Mouse (Mus musculus): ENCODE results near the gene Ltbp2.

Gene Ltbp2

DNA sequence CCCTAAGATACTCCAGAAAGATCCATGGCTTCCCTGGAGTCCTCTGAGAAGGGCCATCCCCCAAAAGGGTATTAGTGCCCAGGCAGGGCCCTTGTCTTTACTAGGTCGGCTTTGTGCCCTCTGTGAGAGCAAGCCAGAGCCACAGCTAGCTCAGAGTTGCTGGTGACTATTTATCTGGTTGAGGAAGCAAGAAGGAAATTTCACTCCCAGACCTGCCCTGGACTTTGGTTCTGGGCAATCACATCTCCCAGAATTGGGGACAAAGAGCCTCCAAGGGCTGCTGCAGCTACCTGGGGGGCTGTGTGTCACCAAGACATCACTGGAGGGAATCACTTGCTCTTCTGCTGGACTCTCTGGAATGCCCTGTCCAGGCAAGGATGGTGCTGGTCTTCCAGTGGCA, 70.3 kb downstream of the Ltbp2 start:
- no peak for DNase-seq (ENCODE audit: low read depth, low spot score)

DNA sequence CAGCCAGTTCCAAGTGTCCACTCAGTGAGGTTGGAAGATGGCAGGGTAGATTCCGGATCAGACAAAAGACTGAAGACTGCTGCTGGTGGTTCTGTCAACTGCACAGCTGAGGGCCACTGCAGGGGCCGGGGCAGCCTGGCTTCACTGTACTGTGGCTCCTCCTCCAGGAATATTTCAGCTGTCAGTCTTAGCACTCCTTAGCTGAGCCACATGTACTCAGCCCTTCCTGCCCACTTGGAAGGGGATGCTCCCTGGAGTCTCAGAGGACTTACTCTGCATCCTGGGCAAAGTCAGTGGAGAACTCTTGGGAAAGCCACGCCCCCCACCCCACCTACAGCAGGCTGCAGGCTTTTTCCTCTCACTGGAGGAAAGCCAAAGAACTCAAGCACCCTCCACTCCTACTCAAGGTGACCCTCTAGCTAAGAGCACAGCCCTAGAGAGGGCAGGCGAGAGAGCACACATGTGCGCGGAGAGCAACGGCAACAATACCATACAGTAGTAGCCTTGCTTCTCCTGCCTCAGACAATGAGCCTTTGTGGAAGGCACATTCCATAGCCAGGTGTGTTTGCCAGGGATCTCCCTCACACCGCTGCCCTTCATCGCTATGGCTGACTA, 71.0 kb downstream of the Ltbp2 start:
- peak; percentile 26 for DNase-seq (ENCODE audit: low read depth, low spot score)

- DNase-seq (ENCODE audit: low read depth, low spot score): no peak
Observed at GRCm38 (mm10) chr12:84802625-84803024, 73.7 kb downstream of the Ltbp2 start.

- no peak for DNase-seq (ENCODE audit: low read depth, low spot score)
Observed at GRCm38 (mm10) chr12:84801532-84802110, 74.7 kb downstream of the Ltbp2 start.

- no peak for DNase-seq (ENCODE audit: low read depth, low spot score)
Observed at GRCm38 (mm10) chr12:84800419-84800818, 75.9 kb downstream of the Ltbp2 start.

- DNase-seq (ENCODE audit: low read depth, low spot score): no peak
Observed at GRCm38 (mm10) chr12:84799086-84799485, 77.2 kb downstream of the Ltbp2 start.

- no peak for DNase-seq (ENCODE audit: low read depth, low spot score)
Observed at GRCm38 (mm10) chr12:84794647-84795046, 81.7 kb downstream of the Ltbp2 start.

GRCm38 (mm10) chr12:84792629-84793028, 83.7 kb downstream of the Ltbp2 start:
- DNase-seq (ENCODE audit: low read depth, low spot score): no peak

- DNase-seq (ENCODE audit: low read depth, low spot score): no peak
Observed at GRCm38 (mm10) chr12:84790853-84791252, 85.5 kb downstream of the Ltbp2 start.

- DNase-seq (ENCODE audit: low read depth, low spot score): no peak
Observed at GRCm38 (mm10) chr12:84786091-84786490, 90.2 kb downstream of the Ltbp2 start.

DNA sequence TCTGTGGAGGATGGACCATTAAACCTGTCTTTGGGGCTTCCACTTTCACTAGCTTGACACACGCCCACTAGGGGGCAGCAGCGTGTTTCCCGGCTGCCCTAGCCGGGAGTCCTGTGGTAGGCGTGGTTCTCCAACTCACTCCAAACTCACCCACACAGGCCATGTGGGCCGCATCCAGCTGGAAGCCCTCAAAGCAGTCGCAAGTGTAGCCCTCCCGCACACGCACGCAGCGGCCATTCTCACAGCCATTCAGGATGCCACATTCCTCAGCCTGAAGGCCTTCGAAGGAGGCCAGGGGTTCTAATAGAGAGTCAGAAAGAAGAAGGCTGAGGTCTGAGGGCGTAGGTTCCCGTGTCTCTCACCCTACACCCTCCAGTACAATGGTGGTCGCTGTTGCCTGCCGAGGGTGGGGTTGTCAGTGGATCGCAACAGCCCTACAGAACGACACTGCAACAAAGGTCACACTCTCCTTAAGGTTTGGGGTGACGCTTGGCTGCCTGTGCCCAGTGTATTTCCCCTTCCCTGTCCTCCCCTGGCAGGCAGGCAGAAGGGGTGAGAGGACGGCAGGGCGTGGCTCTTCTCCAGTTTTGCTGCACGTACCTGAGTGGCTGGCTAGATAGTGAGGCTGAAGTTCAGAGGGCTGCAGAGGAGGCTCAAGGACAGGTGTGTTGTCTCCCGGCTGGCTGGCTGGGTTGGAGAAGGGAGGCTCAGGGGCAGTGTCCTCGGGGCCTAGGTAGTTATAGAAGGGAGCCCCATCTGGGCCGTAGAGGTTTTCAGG, 91.5 kb downstream of the Ltbp2 start:
- DNase-seq (ENCODE audit: low read depth, low spot score): peak; percentile 94

DNA sequence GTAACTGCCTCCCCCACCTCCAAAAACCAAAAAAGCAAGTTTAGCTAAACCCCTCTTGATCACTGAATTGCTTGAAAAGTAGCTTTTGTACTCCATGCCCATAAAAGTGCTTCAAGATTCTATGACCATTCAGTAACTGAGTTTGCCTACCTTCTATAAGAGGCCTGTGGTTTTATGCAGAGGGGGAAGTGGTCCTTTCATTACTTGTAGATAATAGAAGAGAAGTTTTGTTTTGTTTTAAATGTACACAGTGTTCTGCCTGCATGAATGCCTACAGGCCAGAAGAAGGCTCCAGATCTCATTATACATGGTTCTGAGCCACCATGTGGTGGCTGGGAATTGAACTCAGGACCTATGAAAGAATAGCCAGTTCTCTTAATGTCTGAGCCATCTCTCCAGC, 100.1 kb downstream of the Ltbp2 start:
- DNase-seq (ENCODE audit: low read depth, low spot score): no peak

- no peak for DNase-seq (ENCODE audit: low read depth, low spot score)
Observed at GRCm38 (mm10) chr12:84774376-84774775, 102.0 kb downstream of the Ltbp2 start.

- DNase-seq (ENCODE audit: low read depth, low spot score): no peak
Observed at GRCm38 (mm10) chr12:84773476-84773875, 102.9 kb downstream of the Ltbp2 start.

DNA sequence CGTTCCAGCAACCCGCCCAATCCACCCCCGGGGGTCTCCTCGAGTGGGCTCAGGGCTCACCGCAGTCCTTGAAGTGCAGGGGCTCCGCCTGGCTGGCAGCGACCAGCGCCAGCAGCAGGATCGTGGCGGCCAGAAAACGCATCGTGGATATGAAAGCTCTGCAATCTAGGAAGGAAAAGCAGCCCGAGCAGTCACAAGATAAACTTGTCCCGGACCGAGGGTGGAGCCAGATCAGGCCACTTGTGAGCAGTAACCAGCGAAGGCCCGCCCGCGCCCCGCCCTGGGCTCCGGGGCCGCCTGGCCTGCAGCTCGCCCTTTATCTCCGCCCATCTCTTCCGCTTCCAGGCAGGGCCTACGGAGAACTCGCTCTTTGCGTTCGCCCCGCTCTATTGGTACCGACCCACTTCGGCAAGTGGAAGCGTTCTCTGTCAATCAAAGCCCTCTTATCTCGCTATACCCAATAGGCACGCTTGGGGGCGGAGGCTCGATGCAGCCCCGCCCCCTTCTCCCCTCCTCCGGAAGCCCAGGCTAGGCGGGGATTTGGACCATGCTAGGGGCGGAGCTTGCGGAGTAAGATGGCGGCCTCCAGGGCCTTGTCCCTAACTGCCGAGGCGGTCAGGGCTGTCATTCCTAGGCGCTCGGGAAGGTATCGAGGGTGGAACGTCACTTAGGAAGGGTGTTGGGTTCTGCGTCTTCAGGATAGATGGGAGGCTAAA, 103.4 kb downstream of the Ltbp2 start, which contains the start of the genes Npc2 and Isca2:
Gene Npc2 (minus strand): TSS at position 427 of the 716 bp plus-strand sequence.
Gene Isca2 (plus strand): TSS at position 526 of the 716 bp plus-strand sequence.
- peak; percentile 99 for DNase-seq (ENCODE audit: low read depth, low spot score)

DNA sequence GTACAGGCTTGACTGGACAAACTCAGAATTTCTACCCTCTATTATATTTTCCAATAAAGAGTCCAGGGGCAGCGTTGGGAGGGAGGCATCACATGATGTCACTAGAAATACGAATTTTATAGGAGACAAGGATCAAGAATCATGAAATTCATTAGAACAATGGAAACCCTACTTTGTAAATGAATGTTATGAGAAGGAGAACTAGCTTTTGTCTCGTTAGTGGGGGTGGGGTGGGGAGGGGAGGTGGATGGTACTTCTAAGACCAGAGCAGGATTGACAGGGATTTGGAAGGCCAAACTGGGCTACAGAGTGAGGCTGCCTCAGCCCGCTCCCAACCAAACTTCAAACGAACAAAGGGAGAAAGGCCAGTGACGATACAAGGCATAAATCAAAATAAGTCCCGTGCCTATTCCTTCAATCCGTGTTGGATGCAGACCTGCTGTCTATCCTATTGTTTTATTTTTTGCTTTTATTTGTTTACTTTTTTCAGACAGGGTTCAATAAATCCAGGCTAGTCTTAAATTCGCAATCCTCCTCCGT, 104.3 kb downstream of the Ltbp2 start:
- DNase-seq (ENCODE audit: low read depth, low spot score): peak; percentile 46

- DNase-seq (ENCODE audit: low read depth, low spot score): no peak
Observed at GRCm38 (mm10) chr12:84769624-84770023, 106.7 kb downstream of the Ltbp2 start.

DNA sequence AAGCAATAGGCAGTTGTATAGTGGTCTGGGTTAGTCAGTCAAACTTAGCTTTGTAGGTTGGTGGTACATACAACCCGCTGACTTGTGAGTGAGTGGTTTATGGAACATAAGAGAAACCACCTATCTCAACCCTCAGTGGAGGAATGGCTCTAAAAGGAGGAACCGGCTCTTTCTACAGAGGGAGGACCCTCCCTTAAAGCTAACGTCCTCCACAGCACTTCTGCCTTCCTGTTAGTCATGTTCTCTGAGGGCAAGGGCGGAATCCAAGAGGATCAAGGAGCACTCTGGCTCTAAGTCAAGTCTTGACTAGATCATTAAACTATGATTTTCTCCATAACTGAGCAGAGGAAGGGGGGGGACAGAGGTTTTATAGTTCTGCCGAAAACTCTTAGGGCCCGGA, 108.8 kb downstream of the Ltbp2 start:
- DNase-seq (ENCODE audit: low read depth, low spot score): no peak

DNA sequence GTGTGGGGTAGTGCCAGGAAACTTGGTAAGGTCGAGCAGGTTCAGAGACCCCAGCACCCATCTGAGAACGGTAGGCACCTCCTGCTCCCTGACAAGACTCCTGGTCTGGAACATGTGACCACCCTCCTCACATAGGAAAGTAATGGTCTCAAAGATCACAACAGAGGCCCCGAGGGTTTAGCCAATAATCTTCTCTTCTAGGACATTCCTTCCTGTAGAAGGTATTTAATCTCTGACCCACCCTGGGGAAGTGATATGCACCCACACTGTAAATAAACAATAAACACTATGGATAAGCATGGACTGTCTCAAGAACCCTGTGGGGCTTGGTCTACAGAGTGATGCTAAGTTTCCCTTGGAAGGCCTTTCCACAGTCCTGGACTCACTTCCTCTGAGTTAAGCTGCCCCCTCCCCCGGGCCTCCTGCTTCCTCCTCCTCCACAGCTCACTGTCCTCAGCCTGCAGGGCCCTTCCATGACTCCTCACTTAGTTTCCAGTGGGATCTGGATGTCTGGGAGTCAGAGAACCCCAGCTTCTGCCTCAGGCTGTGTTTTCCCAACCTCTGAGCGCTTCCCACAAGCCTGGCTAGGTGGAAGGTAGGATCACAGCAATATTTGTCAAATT, 110.1 kb downstream of the Ltbp2 start:
- DNase-seq (ENCODE audit: low read depth, low spot score): no peak

DNA sequence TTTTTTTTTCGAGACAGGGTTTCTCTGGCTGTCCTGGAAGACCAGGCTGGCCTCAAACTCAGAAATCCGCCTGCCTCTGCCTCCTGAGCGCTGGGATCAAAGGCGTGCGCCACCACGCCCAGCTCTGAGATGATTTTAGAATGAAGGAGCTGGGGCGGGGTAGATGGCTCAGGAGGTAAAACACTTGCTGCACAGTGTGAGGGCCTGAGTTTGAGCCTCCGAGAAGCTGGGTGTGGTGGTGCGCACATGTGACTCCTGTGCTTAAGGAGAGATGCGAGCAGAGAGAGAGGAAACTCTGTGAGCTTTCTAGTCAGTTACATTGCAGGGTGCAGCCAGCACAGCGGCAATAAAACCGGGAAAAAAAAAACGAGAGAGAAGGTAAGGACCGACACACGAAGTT, 110.8 kb downstream of the Ltbp2 start:
- no peak for DNase-seq (ENCODE audit: low read depth, low spot score)

DNA sequence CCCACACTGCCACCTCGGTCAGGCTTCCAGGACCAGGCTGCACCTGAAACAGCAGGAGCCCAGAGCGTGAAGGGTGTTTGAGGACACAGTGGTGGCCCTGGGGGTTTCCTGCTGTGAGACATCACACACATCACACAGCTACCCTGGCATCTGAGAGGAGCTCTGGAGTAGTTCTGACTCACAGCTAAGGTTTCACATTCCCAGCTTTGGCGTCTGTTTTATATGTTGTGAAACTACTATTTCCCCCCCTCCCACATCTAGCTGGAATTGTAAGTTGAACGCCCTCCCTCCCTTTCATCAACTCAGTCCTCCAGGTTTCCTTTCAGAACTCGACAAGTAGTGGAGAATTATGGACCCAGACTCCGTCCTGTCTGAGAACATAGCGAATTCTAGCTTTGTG, 111.6 kb downstream of the Ltbp2 start:
- DNase-seq (ENCODE audit: low read depth, low spot score): no peak

Data from forelimb bud, embryonic 11.5 days (tissue).